8 mouse cellular contexts compared by ENCODE assay signal in the genomic region with DNA sequence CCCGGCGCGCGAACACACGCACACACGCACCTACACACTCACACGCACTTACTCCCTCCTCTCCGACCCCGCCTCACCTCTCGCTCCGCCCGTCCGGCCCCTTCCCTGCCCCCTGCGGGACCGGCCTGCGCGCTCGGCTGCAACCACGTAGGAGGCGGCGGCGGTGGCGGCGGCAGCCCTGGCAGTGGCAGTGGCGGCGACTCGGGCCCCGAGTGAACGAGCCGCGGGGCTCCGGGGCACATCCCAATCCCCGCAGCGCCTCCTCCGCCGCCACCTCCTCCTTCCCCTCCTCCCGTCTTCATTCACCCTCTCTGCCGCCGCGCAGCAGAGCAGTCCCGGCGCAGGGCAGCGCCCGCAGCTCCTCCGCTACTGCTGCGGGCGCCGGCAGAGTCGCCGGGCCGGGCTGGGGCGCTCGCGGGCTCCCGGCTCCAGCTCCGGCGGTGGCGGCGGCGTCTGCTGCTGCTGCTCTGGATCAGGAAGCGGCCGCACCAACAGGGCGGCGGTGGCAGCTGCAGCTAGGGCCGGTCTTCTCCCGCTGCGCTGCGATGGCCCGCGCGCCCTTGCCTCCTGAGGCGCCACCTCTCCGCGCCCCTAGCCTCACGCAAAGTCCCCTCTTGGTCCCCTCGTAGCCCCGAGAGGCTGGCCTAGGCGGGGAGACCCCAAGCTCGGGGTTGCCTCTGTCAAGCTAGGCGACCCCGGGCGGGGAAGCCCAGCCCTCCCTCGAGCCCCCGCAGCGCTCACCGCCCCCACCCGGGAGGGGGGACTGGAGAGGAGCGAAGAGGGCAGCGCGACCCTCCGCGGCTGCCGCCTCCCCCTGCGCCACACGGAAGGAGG. TPM values are rescaled to one million over a fixed set of nuclear protein-coding genes. Genes with fewer than 3 reads are reported as not detected.
DNase-seq lines count a peak whose midpoint lies in the region; ATAC-seq and TF ChIP-seq lines count a peak whose summit lies in the region.

No protein-coding gene starts in this region.

- peak overlapping the region; percentile 90 for H3K9ac ChIP-seq in embryonic facial prominence, embryonic 15.5 days
- peak overlapping the region; percentile 97 for H3K9ac ChIP-seq in heart, embryonic 12.5 days
- peak overlapping the region; percentile 85 for H3K9ac ChIP-seq in kidney, postnatal 0 days (ENCODE audit: low read depth, low read length)
- peak overlapping the region; percentile 74 for H3K9ac ChIP-seq in liver, embryonic 15.5 days
- H3K9ac ChIP-seq in neural tube, embryonic 11.5 days (ENCODE audit: low read length) = peak overlapping the region; percentile 85
- peak overlapping the region; percentile 70 for H3K9ac ChIP-seq in stomach, embryonic 15.5 days

- H3K4me3 ChIP-seq in bone marrow, adult 2 months (replicated peaks; ENCODE audit: control insufficient read depth, low read depth, low read length) = peak overlapping the region; percentile 93
- H3K4me3 ChIP-seq in embryonic facial prominence, embryonic 15.5 days (replicated peaks) = peak overlapping the region; percentile 87
- H3K4me3 ChIP-seq in heart, embryonic 12.5 days = peak overlapping the region; percentile 92
- H3K4me3 ChIP-seq in kidney, postnatal 0 days (replicated peaks; ENCODE audit: low read depth, low read length) = peak overlapping the region; percentile 68
- H3K4me3 ChIP-seq in liver, embryonic 15.5 days (replicated peaks) = peak overlapping the region; percentile 75
- H3K4me3 ChIP-seq in neural tube, embryonic 11.5 days (ENCODE audit: low read depth, low read length) = peak overlapping the region; percentile 82
- H3K4me3 ChIP-seq in stomach, embryonic 15.5 days (replicated peaks) = peak overlapping the region; percentile 84

- H3K9me3 ChIP-seq in embryonic facial prominence, embryonic 15.5 days (replicated peaks) = no peaks in the 10 kb centered on the region
- H3K9me3 ChIP-seq in heart, embryonic 12.5 days (replicated peaks) = no peaks in the 10 kb centered on the region
- H3K9me3 ChIP-seq in kidney, postnatal 0 days (replicated peaks; ENCODE audit: low read length) = no peaks in the 10 kb centered on the region
- H3K9me3 ChIP-seq in liver, embryonic 15.5 days (replicated peaks) = no peaks in the 10 kb centered on the region
- H3K9me3 ChIP-seq in neural tube, embryonic 11.5 days (ENCODE audit: control insufficient read depth, low read length) = no peaks in the 10 kb centered on the region
- H3K9me3 ChIP-seq in stomach, embryonic 15.5 days = no peaks in the 10 kb centered on the region

- H3K36me3 ChIP-seq in embryonic facial prominence, embryonic 15.5 days = no peaks in the 10 kb centered on the region
- H3K36me3 ChIP-seq in heart, embryonic 12.5 days = no peaks in the 10 kb centered on the region
- no peaks in the 10 kb centered on the region for H3K36me3 ChIP-seq in kidney, postnatal 0 days (ENCODE audit: insufficient read depth, low read length)
- no peaks in the 10 kb centered on the region for H3K36me3 ChIP-seq in liver, embryonic 15.5 days (replicated peaks)
- H3K36me3 ChIP-seq in neural tube, embryonic 11.5 days (ENCODE audit: control insufficient read depth, insufficient read depth, low read length) = no peaks in the 10 kb centered on the region
- H3K36me3 ChIP-seq in stomach, embryonic 15.5 days = no peaks in the 10 kb centered on the region

- under 1% methylated on average over 89 of the region's 95 CpGs for WGBS in bone marrow, adult 2 months
- WGBS in embryonic facial prominence, embryonic 15.5 days = under 1% methylated on average over 75 of the region's 95 CpGs
- WGBS in heart, embryonic 12.5 days = under 1% methylated on average over 91 of the region's 95 CpGs
- 1% methylated on average over 74 of the region's 95 CpGs for WGBS in kidney, postnatal 0 days
- under 1% methylated on average over 85 of the region's 95 CpGs for WGBS in liver, embryonic 15.5 days (ENCODE audit: insufficient replicate concordance)
- WGBS in neural tube, embryonic 11.5 days = under 1% methylated on average over 45 of the region's 95 CpGs
- under 1% methylated on average over 75 of the region's 95 CpGs for WGBS in stomach, embryonic 15.5 days

- H3K4me2 ChIP-seq in embryonic facial prominence, embryonic 15.5 days (replicated peaks) = peak overlapping the region; percentile 93
- H3K4me2 ChIP-seq in heart, embryonic 12.5 days = peak overlapping the region; percentile 84
- peak overlapping the region; percentile 72 for H3K4me2 ChIP-seq in kidney, postnatal 0 days (ENCODE audit: low read length)
- H3K4me2 ChIP-seq in liver, embryonic 15.5 days = peak overlapping the region; percentile 97
- peak overlapping the region; percentile 80 for H3K4me2 ChIP-seq in neural tube, embryonic 11.5 days (ENCODE audit: low read depth)
- peak overlapping the region; percentile 77 for H3K4me2 ChIP-seq in stomach, embryonic 15.5 days

- DNase-seq in B cell, adult 2 months = peak; percentile 66 to 71
- DNase-seq in kidney, postnatal 0 days (ENCODE audit: low spot score) = peak; percentile 79
- DNase-seq in neural tube, embryonic 11.5 days (ENCODE audit: low spot score) = peak; percentile 84

- ATAC-seq in embryonic facial prominence, embryonic 15.5 days (ENCODE audit: insufficient number of reproducible peaks, low FRiP score, low TSS enrichment, low read depth) = peak; percentile 63
- peak; percentile 56 for ATAC-seq in heart, embryonic 12.5 days (ENCODE audit: insufficient number of reproducible peaks, low FRiP score)
- peak; percentile 52 for ATAC-seq in kidney, postnatal 0 days (replicated peaks; ENCODE audit: low FRiP score, low read depth)
- peak; percentile 55 for ATAC-seq in liver, embryonic 15.5 days (ENCODE audit: insufficient read depth)
- ATAC-seq in neural tube, embryonic 11.5 days (ENCODE audit: insufficient read depth, low FRiP score, low TSS enrichment) = peak; percentile 55
- ATAC-seq in stomach, embryonic 15.5 days (ENCODE audit: insufficient read depth, low FRiP score, low read depth) = peak; percentile 61

- TF ChIP-seq POLR2A in bone marrow, adult 2 months (IDR thresholded peaks at IDR 0.05; ENCODE audit: borderline replicate concordance, control insufficient read depth, low read depth, low read length) = 0 out of 2 replicates have a peak, but pooled peaks have one; percentile 41

- H3K4me1 ChIP-seq in bone marrow, adult 2 months (ENCODE audit: control insufficient read depth, insufficient read depth, low read length) = peaks cover 2% of the 10 kb centered on the region
- peaks cover 42% of the 10 kb centered on the region for H3K4me1 ChIP-seq in embryonic facial prominence, embryonic 15.5 days
- H3K4me1 ChIP-seq in heart, embryonic 12.5 days (replicated peaks) = peaks cover 39% of the 10 kb centered on the region
- H3K4me1 ChIP-seq in kidney, postnatal 0 days (replicated peaks; ENCODE audit: insufficient read depth, low read length) = peaks cover 20% of the 10 kb centered on the region
- H3K4me1 ChIP-seq in liver, embryonic 15.5 days (replicated peaks) = peaks cover 52% of the 10 kb centered on the region
- H3K4me1 ChIP-seq in neural tube, embryonic 11.5 days (ENCODE audit: control insufficient read depth, insufficient read depth, low read length) = peaks cover 5% of the 10 kb centered on the region; the same call in 1 of the 2 replicates
- H3K4me1 ChIP-seq in stomach, embryonic 15.5 days = peaks cover 23% of the 10 kb centered on the region

- no peaks in the 10 kb centered on the region for H3K27me3 ChIP-seq in embryonic facial prominence, embryonic 15.5 days
- H3K27me3 ChIP-seq in heart, embryonic 12.5 days (replicated peaks) = no peaks in the 10 kb centered on the region
- no peaks in the 10 kb centered on the region for H3K27me3 ChIP-seq in kidney, postnatal 0 days (ENCODE audit: insufficient read depth, low read length)
- peaks cover 19% of the 10 kb centered on the region for H3K27me3 ChIP-seq in liver, embryonic 15.5 days
- 0 out of 2 replicates have a peak, but pooled peaks cover 2% of the 10 kb centered on the region for H3K27me3 ChIP-seq in neural tube, embryonic 11.5 days (ENCODE audit: control insufficient read depth, insufficient read depth, low read length)
- H3K27me3 ChIP-seq in stomach, embryonic 15.5 days (replicated peaks) = no peaks in the 10 kb centered on the region

- H3K27ac ChIP-seq in bone marrow, adult 2 months (ENCODE audit: control insufficient read depth, insufficient read depth, low read depth, low read length, poor library complexity) = peak overlapping the region; percentile 97
- H3K27ac ChIP-seq in embryonic facial prominence, embryonic 15.5 days (replicated peaks) = peak overlapping the region; percentile 94
- H3K27ac ChIP-seq in heart, embryonic 12.5 days (ENCODE audit: poor library complexity, severe bottlenecking) = peak overlapping the region; percentile 96
- H3K27ac ChIP-seq in kidney, postnatal 0 days = peak overlapping the region; percentile 97
- peak overlapping the region; percentile 83 for H3K27ac ChIP-seq in liver, embryonic 15.5 days (replicated peaks)
- peak overlapping the region; percentile 94 for H3K27ac ChIP-seq in neural tube, embryonic 11.5 days (ENCODE audit: low read depth, low read length)
- peak overlapping the region; percentile 95 for H3K27ac ChIP-seq in stomach, embryonic 15.5 days

- no peak for TF ChIP-seq CTCF in bone marrow, adult 2 months (IDR thresholded peaks at IDR 0.05; ENCODE audit: control insufficient read depth, insufficient read depth, low read length)
- peak; percentile 32; the same call in 1 of the 2 replicates for TF ChIP-seq CTCF in kidney, postnatal 0 days (IDR thresholded peaks at IDR 0.05; ENCODE audit: low read depth)

RNA-seq across cellular contexts. Expression of a gene that starts 1.1 kb away (rescaled TPM):
- polyA plus RNA-seq in bone marrow, adult 2 months (2011; ENCODE audit: insufficient read depth, insufficient read length, low replicate concordance, missing spikeins) = 3.2 and 5.8 TPM in 2 replicates
- 6.7 and 7.2 TPM in 2 replicates for polyA plus RNA-seq in embryonic facial prominence, embryonic 15.5 days (2015; fragmentation: Nextera tagmentation; extraction: Ambion mirVana)
- polyA plus RNA-seq in heart, embryonic 12.5 days (2016; fragmentation: Nextera tagmentation; extraction: Ambion mirVana) = 7.1 and 7.7 TPM in 2 replicates
- 6.8 and 9.4 TPM in 2 replicates for polyA plus RNA-seq in kidney, postnatal 0 days (2015; fragmentation: Nextera tagmentation; extraction: Ambion mirVana)
- 2.3 and 2.6 TPM in 2 replicates for polyA plus RNA-seq in liver, embryonic 15.5 days (2015; fragmentation: Nextera tagmentation; extraction: Ambion mirVana)
- 1.1 and 1.5 TPM in 2 replicates for polyA plus RNA-seq in neural tube, embryonic 11.5 days (2014; fragmentation: Nextera tagmentation; extraction: Ambion mirVana)
- polyA plus RNA-seq in stomach, embryonic 15.5 days (2015; fragmentation: Nextera tagmentation; extraction: Ambion mirVana) = 7.1 and 8.5 TPM in 2 replicates

Comparison
In these comparisons a context has a peak if more than half of its experiments do, and no peak if none do; other contexts are left out.
1. Peak in every context shown above with its lines: DNase-seq, ATAC-seq, H3K4me3 ChIP-seq and H3K27ac ChIP-seq.